Mouse (Mus musculus): Measurements from ENCODE around the gene Ppp1r3f.

Ppp1r3f gene

GRCm38 (mm10) chrX:7574087-7574884, at the start of gene Ppp1r3f:
Gene Ppp1r3f, minus strand, starts transcription at chrX:7574283.
- peak; percentile 93 to 98 for DNase-seq (ENCODE audit: low spot score in 2 of 2)

DNA sequence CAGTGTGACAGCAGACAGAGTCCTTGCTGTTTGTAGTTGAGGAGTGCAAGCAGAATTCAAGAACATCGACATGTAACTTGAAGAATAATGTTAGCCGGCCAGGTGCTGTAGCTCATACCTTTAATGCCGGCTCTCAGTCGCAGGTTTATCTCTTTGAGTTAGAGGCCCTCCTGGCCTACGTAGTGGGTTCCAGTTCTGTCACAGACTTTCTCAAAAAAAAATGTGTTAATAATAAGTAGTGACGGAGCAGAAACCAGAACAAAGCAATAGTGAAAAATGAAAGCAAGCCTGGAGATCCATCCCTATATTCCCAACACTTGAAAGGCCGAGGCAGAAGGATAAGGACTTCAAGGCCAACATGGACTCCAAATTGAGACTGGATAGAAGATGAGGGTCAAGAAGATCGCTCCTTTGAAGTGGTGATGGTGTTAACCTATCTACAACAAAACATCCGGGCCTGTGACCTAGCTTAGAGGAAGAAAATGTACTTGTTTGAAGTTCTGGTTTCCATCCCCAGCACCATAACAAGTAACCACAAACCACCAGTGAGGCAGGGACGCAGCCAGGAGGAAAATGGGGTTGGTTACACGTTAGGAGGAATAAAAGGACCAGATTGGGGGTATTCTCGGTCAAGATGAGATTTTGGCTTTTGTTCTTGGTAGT, 43.9 kb upstream of the Ppp1r3f start:
- no peak for DNase-seq (ENCODE audit: low spot score in 2 of 2)

- DNase-seq (ENCODE audit: low spot score in 2 of 2), result peak in 1 of 2 experiments; percentile 30
Measured at GRCm38 (mm10) chrX:7610536-7611258, 36.6 kb upstream of the Ppp1r3f start.

DNA sequence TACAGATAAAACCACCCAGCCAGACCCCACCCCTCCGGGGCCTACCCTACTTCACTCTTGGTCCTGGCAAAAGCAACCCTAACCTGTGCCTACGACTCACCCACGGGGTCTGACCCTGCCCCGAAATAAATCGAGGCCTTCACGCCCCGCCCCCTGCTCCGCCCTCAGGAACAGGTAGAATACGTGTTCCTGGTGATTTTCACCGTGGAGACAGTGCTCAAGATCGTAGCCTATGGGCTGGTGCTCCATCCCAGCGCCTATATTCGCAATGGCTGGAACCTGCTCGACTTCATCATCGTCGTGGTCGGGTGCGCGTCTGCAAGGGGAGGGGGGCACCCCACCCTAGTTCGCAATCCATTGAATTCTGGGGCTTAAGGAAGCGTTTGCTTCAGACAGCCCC, 36.0 kb upstream of the Ppp1r3f start:
- DNase-seq (ENCODE audit: low spot score in 2 of 2), result no peak

DNA sequence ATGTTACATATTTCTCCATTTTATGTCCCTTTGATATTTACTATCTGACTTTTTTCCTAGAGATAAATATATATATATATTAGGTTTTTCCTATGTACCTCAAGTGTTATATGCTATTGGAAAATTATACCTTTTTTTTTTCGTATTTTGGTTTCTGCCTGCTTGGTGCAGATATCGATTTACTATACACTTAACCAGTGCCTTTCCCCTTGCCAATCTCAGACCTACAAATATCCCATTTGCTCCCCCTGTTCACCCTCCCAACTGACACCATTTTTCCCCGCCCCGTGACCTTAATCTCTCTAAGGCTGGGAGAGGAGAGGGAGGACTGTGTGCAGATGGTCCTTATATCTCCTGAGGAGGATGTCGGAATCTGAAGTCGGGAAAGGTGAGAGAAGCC, 32.7 kb upstream of the Ppp1r3f start, which contains the start of gene Cacna1f:
Gene Cacna1f, plus strand, starts transcription at position 301 of the 400 bp plus-strand sequence.
- no peak for DNase-seq (ENCODE audit: low spot score in 2 of 2)

DNA sequence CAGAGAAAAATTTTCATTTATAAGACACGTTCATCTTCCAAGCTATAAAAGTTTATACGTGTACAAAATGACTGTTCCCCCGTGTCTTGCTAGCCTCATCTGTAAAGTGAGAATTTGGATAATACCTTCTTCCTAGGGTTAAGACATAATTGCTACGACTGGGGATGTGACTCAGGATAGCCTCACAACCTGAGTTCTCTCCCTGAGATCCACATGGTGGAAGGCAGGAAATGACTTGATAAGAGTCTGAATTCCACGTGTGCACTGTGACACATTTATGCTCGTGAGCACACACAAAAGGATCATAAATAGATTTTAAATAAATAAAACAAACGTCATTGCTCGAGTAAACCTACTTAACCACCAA, 31.5 kb upstream of the Ppp1r3f start:
- DNase-seq (ENCODE audit: low spot score in 2 of 2), result no peak

GRCm38 (mm10) chrX:7604879-7605574, 30.9 kb upstream of the Ppp1r3f start, which contains the start of gene Ccdc22:
Gene Ccdc22, minus strand, starts transcription at chrX:7605517.
- DNase-seq (ENCODE audit: low spot score in 2 of 2), result peak; percentile 80 to 89

GRCm38 (mm10) chrX:7604004-7604403, 29.9 kb upstream of the Ppp1r3f start:
- no peak for DNase-seq (ENCODE audit: low spot score in 2 of 2)

DNA sequence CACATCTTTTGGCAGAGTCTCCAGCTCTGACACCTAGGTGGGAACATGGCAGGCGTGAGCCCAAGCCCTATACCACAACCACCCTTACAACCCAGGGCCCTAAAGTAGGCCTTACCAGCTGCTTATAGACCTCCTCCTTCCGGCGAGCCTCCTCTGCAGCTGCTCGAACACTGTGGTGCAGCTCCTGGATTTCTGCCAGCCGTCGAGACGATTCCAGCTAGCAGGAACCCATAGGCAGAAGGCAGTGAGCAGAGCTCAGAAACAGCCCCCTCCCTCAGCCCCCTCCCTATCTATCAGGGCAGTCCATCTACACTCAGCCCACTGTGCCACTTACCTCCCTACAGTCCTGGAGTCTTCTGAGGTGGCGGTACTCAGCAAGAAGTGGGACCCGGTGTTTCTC, 21.3 kb upstream of the Ppp1r3f start:
- peak in 1 of 2 experiments; percentile 11 for DNase-seq (ENCODE audit: low spot score in 2 of 2)

- no peak for DNase-seq (ENCODE audit: low spot score in 2 of 2)
Measured at GRCm38 (mm10) chrX:7586356-7586755, 12.3 kb upstream of the Ppp1r3f start.

GRCm38 (mm10) chrX:7583881-7584280, 9.8 kb upstream of the Ppp1r3f start:
- DNase-seq (ENCODE audit: low spot score in 2 of 2), result no peak

GRCm38 (mm10) chrX:7581151-7581550, 7.1 kb upstream of the Ppp1r3f start:
- peak in 1 of 2 experiments; percentile 12 for DNase-seq (ENCODE audit: low spot score in 2 of 2)

- DNase-seq (ENCODE audit: low spot score in 2 of 2), result peak in 1 of 2 experiments; percentile 21
Measured at GRCm38 (mm10) chrX:7574885-7575231, 775 bp upstream of the Ppp1r3f start.

DNA sequence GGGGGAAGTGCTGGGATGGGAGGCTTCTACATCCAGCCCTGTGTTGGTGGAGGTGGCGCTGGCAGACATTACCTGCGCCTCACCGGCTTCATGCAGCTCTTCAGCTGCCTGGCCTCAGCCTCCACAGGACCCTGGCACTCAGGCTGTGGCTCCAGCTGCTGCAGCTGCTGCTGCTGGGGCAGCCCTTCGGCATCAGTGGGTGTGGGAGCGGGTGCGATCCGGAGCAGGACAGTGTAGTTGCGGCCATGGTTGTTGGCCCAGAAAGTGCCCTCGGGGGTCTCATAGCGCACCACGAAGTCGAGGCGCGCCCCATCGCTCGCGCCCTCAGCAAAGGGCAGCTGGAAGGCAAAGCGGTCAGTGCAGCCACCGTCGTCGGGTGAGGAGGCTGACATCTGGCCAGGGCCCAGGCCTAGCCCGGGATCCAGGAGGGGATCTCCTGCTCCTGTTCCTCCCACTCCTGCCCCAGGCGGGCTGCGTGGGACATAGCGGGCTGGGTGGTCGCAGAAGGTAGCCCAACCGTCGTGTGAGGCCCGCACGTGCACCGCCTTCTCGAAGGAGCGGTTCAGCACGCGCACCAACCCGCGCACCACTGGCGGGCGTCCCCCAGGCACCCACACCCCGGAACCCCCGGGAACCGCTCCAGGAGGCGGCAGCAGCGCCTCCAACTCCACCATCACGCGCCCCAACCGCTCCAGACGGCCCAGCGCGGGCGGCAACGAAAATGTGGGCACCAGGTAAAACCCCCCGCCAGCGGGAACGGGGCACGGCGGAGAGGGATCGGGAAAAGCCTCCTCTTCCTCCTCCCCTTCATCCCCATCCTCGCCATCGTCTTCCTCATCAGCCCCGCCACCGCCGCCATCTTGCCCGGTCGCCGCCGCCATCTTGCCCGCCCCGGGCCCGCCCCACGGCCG, 652 bp downstream of the Ppp1r3f start, which contains the start of gene Foxp3:
Gene Foxp3, plus strand, starts transcription at position 469 of the 911 bp plus-strand sequence.
- peak in 1 of 2 experiments; percentile 43 for DNase-seq (ENCODE audit: low spot score in 2 of 2)

GRCm38 (mm10) chrX:7572466-7572865, 1.6 kb downstream of the Ppp1r3f start:
- DNase-seq (ENCODE audit: low spot score in 2 of 2), result no peak

DNA sequence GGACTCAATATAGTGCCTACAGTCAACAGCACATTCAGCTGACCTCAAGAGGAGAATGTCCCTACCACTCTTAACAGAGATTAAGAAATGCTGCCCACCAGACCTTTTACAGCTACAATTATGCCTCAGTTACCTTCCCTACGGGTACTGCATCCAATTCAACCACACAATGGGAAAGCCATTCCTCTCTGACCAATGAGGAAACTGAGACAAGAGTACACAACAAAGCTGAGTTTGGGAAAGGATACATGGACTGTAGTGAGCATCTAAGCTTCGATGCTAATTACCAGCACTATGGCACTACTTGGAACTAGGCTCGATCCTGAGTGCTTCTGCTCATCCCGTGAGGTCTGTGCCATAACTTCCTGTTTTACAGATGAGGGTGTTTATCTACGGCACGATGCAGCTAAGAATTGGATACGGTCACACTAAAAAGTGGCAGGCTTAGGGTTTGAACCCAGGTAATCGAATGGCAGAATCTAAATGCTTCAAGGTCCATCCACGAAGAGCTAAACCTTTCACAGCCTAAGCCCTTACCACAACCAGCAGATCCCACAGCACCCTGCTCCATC, 2.4 kb downstream of the Ppp1r3f start:
- no peak for DNase-seq (ENCODE audit: low spot score in 2 of 2)

GRCm38 (mm10) chrX:7570481-7571175, 3.5 kb downstream of the Ppp1r3f start:
- DNase-seq (ENCODE audit: low spot score in 2 of 2), result no peak

DNA sequence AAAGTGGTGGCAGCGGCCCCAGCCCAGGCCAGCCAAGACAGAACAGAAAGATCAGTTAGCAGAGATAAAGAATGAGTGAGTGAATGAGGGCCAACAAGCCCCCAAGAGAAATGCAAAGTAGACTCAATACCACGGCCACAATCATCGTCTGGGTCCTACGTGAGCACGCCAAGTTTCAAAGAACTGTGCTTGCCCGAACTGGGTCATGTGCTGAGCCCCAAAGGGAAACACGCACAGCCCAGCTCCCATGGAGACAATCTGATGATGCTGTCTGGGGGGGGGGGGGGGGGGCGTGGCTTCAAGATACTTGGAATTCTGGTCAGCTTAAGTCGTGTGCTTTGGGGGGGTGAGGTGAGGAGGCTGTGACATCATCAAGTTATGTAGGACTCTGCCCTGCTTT, 6.6 kb downstream of the Ppp1r3f start:
- DNase-seq (ENCODE audit: low spot score in 2 of 2), result no peak

GRCm38 (mm10) chrX:7566352-7566751, 7.7 kb downstream of the Ppp1r3f start:
- DNase-seq (ENCODE audit: low spot score in 2 of 2), result no peak

DNA sequence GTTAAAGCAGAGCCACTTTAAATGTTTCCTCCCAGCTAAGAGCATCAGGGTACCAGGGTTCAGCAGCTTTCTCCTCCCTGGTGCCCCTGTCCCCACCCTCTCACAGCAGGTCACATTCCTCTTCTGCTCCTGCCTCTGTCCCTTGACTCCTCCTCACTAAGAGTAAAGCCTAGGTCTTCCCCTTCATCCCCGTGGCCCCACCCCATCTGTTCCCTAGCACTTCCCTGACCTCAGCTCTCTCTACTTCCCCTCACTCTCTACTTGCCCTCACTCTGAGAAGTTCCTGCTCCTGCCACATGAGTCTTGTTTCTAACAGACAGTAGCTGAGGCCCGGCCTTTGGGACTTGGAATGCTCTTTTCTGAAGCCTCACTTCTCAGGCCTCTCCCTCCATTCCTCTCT, 11.0 kb downstream of the Ppp1r3f start:
- DNase-seq (ENCODE audit: low spot score in 2 of 2), result no peak

All from frontal cortex, postnatal 36 days (tissue).